Mouse (Mus musculus) urinary bladder, adult 2 months (tissue): Measurements from ENCODE around the gene Gtpbp3. TPM values are rescaled to one million over a fixed set of nuclear protein-coding genes. Genes with fewer than 3 reads are reported as not detected.

Experiments
- DNase-seq: peaks from one replicate; pipeline ENCODE4 v3.0.0; 2022; ENCODE audit warnings: low spot score
- polyA plus RNA-seq: library from polyadenylated mRNA; depleted of rRNA; stranded (reverse); fragments of >200 nt; gene quantifications from 2 replicates; pipeline ENCODE4 v1.2.3, GENCODE M21; 2012

Gtpbp3 gene
- polyA plus RNA-seq, 1 experiment: 25.5 TPM

DNA sequence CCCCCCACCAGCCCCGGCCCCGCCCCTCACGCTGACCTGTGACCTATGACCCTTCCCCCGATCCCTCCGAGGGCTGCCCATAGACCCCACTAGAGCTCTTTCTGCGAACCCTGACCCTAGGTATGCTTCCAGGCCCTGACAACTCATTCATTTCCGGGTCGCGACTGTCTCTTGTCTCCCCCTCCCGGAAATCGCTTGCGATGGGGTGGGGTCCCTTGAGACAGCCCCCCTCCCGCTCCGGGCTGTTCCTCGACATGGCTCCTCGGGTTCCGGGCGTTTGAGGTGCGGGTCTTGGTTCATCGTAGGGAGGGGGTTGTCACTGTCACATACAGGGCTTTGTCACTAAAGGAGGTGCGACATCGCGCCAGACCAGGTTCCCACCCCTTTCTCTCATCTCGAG, 18.5 kb upstream of the Gtpbp3 start:
- DNase-seq: no peak

DNA sequence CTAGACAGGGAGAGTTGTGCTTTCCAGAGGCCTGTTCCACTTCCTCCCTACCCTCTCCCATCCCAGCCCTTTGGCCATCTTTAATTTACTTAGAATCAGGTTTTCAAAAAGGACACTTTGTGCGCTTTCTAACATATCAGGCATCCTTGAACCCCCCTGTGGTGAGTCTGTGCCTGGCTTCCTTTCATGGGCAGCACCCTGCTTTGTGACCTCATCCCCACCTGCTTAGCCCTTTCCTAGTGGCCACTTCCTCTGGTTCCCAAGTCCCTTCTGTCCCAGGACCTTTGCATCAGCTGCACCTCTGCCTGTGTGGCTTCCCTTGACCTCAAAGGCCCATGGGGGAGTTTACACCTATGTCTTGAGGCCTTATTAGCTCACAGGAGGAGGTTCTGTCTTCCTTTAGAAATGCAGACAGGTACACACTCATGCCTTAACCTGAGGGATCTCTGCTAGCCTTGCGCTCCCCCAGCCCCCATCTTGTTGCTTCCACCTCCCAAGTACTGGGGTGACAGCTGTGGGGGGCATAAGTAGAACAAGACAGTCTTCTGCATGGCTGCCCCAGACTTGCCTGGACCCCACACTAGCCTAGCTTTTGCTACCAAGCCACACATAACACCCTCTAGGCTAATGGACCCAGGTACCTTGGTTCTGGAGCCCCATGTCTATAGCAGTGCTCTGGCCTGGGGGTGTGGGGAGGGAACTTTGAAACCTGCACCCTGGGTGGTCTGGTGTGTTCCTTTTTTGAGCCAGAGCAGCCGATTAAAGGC, 17.6 kb upstream of the Gtpbp3 start:
- no peak for DNase-seq

DNA sequence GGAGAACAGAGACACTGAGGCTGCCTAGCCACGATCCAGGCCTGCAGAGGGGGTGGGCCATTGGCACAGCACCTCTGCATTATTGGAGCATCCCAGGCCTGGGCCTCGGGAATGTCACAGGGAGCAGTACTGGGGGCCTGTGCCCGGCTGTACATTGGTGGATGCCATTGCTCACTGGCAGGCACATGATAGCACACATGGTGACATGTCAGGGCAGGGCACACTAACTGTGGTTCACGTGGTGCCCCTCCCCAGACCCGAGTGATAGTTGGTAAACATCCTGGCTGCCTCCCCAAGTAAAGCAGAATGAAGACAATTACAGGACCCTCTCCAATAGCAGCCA, 17.0 kb upstream of the Gtpbp3 start:
- no peak for DNase-seq

DNA sequence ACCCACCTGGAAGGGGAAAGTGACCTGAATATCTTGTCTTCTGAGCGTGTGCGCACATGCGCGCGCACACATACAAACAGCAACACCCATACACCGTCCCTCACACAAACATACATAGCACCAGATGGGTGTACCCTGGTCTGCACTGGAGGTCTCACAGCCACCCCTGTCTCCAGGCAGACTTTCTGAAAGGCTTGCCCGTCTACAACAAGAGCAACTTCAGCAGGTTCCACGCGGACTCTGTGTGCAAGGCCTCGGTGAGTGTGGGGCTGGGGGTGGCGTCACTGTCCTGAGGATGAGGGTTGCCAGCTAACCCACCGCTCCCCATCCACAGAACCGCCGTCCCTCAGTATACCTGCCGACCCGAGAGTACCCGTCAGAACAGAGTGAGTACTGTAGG, 16.0 kb upstream of the Gtpbp3 start:
- DNase-seq: no peak

DNA sequence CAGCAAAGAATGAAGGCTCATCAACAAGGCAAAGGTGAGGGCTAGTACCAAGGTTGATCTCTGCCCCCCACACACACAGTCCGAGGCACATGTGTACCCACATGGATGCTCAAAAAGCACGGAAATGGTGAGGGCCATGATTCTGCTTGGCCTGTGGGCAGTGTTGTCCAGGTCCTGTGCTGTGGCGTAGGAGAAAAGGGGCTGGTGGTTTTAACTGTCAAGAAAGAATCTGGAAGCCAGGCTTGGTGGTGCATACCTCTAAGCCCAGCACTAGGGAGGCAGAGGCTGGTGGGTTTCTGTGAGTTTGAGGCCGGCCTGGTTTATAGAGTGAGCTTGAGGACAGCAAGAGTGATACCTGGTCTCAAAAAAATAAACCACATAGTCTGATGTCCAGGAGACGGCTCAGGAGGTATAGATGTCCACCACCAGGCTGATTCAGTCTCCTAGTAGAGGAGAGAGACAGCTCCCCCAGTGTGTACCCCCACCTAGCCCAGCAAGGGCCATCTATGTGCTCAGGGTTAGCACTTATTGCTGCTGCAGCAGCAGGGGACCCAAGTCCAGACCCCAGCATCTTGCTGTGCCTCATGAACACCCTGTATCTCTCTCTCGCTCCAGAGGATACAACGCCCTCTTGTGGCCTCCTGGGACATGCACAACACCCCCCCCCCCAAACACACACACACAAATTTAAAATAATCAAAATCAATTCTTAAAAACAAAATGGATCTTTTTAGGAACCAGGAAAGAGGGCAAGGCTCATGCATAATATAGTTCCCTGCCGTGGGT, 15.1 kb upstream of the Gtpbp3 start:
- DNase-seq: no peak

DNA sequence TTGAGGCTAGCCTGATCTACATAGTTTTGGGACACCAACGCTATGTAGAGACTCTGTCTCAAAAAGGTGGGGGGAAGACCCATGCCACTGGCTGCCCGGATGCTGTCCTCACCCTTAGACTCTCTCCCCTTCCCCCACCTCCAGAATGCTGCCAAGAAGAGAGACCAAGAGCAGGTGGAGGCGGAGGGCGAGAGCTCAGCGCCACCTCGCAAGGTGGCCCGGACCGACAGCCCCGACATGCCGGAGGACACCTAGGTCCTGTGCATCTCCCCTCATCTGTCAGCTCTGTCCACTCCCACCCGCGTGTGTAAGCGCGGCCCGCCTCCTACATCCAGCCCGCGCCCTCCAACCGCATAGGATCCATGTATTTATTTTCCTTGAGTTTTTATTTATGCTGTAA, 13.6 kb upstream of the Gtpbp3 start:
- no peak for DNase-seq

DNA sequence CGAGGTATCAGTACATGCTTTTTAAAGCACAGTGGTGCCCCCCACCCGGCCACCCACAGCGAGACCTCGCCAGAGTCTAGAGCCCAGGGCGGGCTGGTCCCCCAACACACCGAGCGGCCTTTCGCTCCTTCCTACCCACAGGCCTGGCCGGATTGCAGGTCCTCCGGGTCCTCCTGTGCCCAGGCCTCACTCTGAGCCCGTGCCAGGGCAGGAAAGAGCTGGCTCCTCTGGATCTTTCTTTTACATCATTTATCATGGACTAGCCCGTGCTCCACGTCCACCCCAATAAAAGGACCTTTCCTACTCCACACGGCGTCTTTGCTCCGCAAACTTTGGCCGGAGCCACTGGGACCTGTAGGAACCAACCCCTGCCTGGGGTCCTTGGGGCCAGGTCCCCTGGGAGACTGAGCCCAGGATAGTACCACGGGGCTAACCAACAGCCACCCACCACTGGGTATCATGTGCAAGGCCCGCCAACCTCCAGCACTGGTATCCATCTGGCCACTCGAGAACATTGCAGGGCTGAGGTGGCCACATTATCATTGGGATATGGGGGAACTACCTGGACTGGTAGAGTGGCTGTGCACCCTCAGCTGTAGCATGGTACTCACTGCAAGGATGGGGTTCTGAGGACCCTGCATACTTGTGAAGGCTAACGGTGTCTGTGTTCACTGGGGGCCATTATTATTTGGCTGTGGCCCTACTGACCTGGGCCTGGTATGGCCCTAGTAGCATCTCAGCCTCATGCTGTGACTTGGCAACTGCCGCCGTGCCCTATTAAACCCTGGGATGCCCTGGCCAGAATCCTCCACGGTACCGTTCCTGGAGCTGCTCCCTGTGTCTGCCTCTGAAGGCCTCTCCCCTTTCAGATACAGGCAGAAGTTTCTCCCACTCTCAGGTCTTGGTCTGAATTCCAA, 12.9 kb upstream of the Gtpbp3 start:
- no peak for DNase-seq

DNA sequence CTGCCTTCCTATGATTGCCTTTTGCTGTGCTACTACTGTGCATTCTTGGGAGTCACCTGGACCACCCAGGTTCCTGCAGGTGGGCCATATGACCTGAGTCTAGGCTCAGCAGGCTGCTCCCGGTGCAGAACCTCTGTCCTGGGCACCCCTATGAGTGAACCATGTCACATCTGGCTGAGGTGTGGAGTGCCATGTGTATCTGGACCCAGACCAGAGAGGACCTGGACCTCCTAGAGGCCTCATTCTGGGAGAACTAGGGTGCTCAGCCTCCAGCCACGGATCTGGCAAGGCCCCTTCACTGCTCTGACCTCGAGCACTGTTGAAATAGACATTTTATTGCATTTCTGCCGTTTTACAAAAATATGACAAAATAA, 12.2 kb upstream of the Gtpbp3 start:
- no peak for DNase-seq

DNA sequence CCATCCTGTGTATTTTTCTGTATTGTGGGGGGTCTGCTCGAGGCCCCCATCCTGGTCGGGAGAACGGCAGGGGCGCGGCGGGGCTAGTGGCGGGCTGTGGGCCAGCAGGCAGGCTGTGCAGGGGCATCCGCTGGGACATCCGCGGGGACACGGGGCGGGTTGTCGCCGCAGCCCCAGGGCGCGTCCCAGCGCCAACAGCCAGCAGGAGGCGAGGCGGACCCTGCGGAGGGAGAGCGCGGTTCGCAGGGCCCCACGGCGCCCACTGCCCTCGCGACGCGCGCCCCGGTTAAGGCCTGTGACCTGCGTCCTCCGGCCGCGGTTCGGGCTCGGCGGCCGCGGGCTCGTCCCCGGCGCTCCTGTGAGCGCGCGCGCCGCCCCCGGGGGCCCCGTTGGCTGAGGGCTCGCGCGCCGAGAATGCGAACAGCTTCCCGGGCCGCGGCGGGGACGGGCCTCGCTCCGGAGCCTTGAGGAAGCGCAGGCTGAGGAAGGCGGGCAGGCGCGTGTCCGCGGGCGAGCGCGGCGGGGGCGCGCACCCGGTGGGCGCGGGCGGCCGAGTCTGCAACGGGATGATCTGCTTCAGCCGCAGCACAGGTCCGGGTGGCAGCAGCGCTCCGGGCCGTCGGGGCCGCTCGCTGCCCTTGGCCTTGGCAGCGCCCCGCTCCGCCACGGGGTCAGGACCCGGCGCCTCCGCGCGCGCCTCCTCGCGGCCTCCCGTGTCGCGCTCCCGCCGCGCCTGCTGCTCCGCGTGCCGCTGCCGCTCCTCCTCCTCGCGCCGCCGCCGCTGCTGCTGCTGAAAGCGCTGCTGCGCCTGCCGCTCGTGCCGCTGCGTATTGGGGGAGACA, 11.6 kb upstream of the Gtpbp3 start:
- peak; percentile 72 for DNase-seq

DNA sequence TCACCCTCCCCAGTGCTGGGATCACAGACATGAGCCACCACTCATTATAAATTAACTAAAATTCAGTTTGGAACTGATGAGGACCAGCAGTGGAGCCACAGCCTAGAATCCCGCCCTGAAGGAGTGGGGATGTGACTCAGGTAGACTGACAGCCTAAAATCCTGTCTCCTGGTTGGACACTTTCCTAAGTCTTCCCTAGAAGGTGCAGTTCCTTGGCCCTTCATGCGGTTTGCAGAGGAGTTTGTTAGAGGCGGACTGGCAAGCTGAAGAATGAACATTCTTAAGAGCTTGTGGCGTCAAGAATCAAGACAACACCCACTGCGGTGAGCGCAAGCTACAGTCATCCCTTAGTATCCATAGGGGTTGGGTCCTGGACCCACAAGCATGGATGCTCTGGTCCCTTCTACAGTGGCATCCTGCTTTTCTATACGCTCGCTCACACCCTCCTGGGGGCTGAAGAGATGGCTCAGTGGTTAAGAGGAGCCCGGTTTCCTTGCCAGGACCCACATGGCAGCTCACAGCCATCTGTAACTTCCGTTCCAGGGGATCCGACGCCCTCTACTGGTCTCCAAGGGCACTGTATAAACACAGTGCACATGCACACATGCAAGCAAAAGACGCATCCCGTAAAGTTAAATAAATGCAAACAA, 10.6 kb upstream of the Gtpbp3 start:
- no peak for DNase-seq

DNA sequence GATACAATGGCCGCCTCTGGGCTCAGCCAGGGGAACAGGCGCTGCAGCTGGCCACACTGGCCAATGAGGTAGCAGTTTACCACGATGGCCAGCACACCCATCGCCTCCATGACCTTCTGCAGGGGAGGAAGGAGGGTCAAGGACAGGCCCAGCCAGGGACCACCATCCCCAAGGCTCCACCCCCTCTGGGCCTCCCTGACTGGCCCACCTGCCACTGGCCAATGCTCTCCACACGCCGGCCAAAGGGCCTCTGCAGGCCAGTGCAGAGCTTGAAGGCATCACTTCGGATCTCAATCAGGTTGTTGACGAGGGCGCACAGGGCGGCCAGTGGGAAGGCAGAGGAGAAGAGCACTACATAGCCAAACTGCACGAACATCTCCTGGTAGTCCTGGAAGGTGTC, 9.0 kb upstream of the Gtpbp3 start:
- DNase-seq: no peak

DNA sequence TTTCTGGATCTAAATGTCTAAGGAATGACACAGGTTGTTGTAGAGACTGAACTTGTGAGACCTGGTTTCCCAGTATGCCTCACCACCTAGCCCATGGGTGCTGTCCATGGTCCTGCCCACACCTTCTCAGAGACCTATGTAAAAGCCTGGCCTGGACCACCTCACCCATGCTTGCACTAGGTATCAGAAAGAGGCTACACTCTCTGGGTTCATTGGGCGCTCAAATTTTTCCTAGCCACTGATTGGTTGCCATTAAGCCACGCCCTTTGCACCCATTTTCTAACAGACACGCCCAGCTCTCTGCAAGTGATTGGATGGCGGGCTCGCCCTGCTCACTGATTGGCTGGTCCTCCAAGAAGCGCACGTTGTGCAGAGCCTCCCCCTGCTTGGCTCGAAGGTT, 4.0 kb upstream of the Gtpbp3 start:
- no peak for DNase-seq

DNA sequence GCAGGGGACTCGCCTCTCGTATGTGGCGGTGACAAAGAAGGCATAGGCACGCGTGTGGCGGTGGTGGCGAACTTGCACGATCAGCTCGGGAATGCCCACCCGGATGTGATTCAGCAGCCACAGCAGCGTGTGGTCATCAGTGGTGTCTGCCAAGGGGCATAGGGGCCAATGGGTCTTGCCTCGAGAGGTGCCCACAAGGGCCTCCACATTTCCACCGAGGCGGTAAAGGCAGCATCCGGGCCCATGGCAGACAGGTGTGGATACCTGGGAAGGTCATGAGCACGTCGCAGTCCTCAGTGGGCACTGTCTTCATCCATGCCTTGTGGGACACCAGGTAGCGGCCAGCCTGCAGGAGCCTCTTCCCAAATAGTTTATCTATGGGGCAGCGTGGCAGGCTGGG, 3.2 kb upstream of the Gtpbp3 start:
- DNase-seq: no peak

DNA sequence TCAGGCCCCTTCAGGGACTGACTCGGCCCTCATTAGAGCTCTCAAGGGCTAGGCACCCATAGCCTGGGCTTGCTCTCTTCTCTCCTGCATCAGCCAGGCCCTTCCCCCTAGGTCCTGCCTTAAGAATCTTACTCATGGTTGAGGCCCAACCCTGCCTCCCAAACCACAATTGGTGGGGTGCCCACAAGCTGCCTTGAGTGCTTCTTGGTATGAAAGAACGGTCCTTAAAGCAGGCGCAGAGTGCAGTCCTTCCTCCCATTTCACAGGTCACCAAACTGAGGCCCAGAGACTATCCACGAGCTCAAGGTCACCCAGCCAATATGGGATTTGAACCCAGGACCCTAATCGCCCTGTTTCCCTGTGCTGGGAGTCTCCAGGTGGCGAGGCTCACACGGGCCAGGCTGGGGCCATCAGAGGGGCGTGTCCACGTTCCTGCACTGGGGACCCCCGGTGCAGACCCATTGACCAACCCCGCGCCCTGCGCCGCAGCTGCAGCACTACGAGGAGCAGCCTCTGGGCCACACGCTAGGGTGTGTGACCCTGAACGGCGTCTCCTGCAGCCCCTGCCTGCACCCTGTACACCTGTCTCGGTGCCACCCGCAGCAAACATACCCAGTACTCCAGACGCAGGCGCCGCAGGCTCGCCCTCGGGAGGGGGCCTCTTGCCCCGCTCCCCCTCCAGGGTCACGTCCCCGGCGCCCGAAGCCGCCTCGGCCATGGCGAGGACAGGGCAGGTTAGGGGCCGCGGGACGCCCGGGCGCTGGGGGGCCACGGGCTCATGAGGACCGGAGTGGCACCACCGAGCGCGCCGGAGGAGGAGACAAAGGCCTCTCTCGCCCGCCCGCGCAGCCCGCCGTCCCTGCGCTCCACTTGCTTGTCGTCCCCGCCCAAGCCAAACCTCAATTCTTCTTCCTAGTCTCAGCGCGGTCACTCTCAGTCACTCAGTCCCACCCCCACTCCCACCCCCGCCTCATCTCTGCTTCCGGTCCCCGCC, 2.5 kb upstream of the Gtpbp3 start, which contains the start of gene Ano8:
Gene Ano8, minus strand, starts transcription at position 822 of the 994 bp plus-strand sequence.
- peak; percentile 66 for DNase-seq

DNA sequence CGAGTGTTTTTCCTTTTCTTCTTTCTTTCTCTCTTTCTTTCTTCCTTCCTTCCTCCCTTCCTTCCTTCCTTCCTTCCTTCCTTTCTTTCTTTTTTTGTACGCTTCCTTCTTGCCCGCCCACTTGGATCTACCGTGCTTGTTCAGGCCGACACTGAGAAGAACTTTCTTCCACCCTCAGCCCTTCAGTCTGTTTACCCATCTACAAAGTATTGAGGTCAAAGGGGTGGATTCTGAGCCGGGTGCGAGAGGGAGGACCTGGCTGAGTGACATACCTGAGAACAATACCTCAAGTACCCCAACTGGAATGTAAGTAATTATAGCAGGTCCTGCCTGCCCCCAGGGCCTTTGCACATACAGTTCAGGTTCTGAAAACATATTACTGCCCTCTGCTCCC, 1.8 kb upstream of the Gtpbp3 start:
- no peak for DNase-seq

DNA sequence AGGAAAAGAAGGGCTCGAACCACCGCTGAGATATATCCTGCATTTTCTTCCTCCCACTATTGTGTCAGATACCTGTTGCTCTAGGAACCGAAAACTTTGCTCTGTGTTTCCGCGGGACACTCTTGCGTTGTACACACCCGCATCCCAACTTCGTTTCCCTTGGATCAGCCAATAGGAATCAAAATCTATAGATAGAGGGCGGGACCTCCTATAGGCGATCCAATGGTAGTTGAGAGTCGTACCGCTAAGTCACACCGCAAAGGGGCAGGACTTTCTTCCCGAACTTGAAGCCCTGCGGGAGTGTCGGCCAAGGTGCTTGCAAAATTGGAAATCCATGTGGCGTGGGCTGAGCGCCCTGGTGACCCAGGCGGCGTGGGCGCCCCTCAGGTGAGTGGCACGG, 551 bp downstream of the Gtpbp3 start:
- peak; percentile 63 for DNase-seq

DNA sequence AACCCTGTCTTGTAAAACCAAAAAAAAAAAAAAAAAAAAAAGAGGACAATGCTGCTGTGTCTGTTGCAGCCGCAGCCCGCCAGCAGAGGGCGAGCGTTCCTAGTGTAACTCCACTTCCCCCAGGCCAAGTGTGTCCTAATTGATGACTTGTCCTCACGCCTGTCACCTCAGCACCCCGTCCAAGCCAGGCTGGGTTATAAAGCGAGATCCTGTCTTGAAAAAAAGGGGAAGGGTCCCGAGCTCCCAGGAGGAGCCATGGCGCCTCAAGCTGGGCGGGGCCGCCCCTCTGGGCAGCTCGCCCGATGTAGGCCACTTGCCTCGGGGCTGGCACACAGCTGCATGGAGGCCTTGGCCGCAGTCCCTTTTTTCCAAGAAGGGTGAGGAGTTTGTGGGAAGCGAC, 7.1 kb downstream of the Gtpbp3 start:
- DNase-seq: peak; percentile 79

DNA sequence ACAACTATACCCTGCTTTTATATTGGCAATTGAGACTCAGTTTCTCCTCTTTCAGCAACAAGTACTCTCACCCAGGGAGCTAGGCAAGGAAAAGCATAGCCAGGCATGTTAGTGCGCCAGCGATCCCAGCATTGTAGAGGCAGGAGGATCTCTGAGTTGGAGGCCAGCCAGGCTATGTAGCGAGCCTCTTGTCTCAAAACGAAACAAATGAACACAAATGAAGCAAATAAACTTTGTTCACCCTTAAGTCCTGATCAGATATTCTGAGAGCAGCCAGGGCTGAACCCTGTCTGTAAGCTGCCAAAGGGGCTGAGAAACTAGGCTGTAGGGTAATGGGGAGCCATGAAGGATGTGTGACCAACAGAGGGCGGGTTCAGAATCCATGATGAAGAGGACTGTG, 7.9 kb downstream of the Gtpbp3 start:
- no peak for DNase-seq

DNA sequence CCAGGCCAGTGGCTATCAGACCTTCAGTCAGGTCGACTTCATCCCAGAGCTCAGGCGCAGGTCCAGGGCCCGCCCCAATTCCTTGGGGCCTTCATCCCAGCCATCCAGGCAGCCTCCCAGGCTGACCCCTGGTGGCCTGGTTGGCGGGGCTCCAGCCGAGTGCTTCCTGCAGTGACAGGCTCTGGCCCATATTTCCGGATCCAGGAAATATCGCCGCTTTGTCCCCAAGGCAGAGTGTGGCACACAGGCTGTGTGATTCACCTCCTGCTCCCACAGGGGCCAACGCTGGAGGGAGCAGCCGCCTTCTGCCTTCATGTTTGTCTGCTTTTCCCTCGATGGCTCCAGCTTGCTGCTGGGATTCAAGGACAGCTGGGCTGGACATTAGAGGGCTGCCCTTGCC, 8.6 kb downstream of the Gtpbp3 start:
- DNase-seq: peak; percentile 63
